Mouse (Mus musculus): ENCODE measurements around the gene Defa2. TPM values are rescaled to one million over a fixed set of nuclear protein-coding genes. Genes with fewer than 3 reads are reported as not detected.
"Not testable (repeated sequence)": the region's sequence is repeated elsewhere in the genome, so short reads cannot be mapped to it uniquely, and the experiment has no call there.

Defa2 gene
- total RNA-seq (2021) (not detected), polyA plus RNA-seq (2012; rRNA removed) (not detected in 2 replicates)
- long read RNA-seq, result 0 reads

GRCm38 (mm10) chr8:21378215-21378614 lies at the start of gene Defa2:
Gene Defa2 (plus strand): TSS chr8:21378515.
- DNase-seq, result not testable (repeated sequence)

- DNase-seq, result not testable (repeated sequence)
Measured at GRCm38 (mm10) chr8:21391511-21391910, 13.2 kb downstream of the Defa2 start, which contains the start of gene Defa33. Gene Defa33 (plus strand): TSS chr8:21391811.

DNA sequence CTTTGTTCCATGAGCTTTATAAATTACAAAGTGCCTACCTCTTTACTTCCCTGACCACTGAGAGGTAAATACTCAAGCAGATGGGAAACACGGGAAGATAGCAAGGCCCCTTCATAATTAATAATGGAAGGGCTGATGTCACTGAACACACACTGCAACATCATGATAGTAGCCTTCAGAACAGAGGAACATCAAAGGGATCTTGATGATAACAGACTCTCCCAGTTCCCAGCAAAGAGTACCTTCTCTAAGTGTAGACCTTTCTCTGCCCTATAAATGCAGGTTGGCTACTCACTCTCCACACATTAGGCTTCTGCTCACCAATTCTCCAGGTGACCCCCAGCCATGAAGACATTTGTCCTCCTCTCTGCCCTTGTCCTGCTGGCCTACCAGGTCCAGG lies 48.8 kb downstream of the Defa2 start, which contains the start of gene Defa36:
Gene Defa36 (plus strand): TSS at position 301 of the 400 bp plus-strand sequence.
- DNase-seq, result not testable (repeated sequence)

Other genes with a start within 250 kb of the Defa2 start
- gene Defa30, start 243.9 kb upstream of the Defa2 start, total RNA-seq (2021), result not detected
- not detected in 2 replicates for gene Defa30, start 243.9 kb upstream of the Defa2 start, polyA plus RNA-seq (2012; rRNA removed)
- not detected for gene Defa22, start 216.2 kb upstream of the Defa2 start, total RNA-seq (2021)
- gene Defa22, start 216.2 kb upstream of the Defa2 start, polyA plus RNA-seq (2012; rRNA removed), result not detected in 2 replicates
- gene Defa31, start 186.9 kb upstream of the Defa2 start, total RNA-seq (2021), result not detected
- gene Defa31, start 186.9 kb upstream of the Defa2 start, polyA plus RNA-seq (2012; rRNA removed), result not detected in 2 replicates
- not detected for gene Gm15293, start 177.0 kb upstream of the Defa2 start, total RNA-seq (2021)
- gene Gm15293, start 177.0 kb upstream of the Defa2 start, polyA plus RNA-seq (2012; rRNA removed), result not detected in 2 replicates
- gene Gm15292, start 128.8 kb upstream of the Defa2 start, total RNA-seq (2021), result not detected
- gene Gm15292, start 128.8 kb upstream of the Defa2 start, polyA plus RNA-seq (2012; rRNA removed), result not detected in 2 replicates
- not detected for gene Defa27, start 63.0 kb upstream of the Defa2 start, total RNA-seq (2021)
- gene Defa27, start 63.0 kb upstream of the Defa2 start, polyA plus RNA-seq (2012; rRNA removed), result not detected in 2 replicates
- gene Defa29, start 51.5 kb upstream of the Defa2 start, total RNA-seq (2021), result not detected
- gene Defa29, start 51.5 kb upstream of the Defa2 start, polyA plus RNA-seq (2012; rRNA removed), result not detected in 2 replicates
- gene Defa33, start 13.3 kb downstream of the Defa2 start, total RNA-seq (2021), result not detected
- not detected in 2 replicates for gene Defa33, start 13.3 kb downstream of the Defa2 start, polyA plus RNA-seq (2012; rRNA removed)
- gene Defa36, start 48.9 kb downstream of the Defa2 start, total RNA-seq (2021), result not detected
- not detected in 2 replicates for gene Defa36, start 48.9 kb downstream of the Defa2 start, polyA plus RNA-seq (2012; rRNA removed)
- gene Gm7849, start 78.0 kb downstream of the Defa2 start, total RNA-seq (2021), result not detected
- not detected in 2 replicates for gene Gm7849, start 78.0 kb downstream of the Defa2 start, polyA plus RNA-seq (2012; rRNA removed)
- not detected for gene Defa20, start 130.7 kb downstream of the Defa2 start, total RNA-seq (2021)
- gene Defa20, start 130.7 kb downstream of the Defa2 start, polyA plus RNA-seq (2012; rRNA removed), result not detected in 2 replicates
- gene Defa32, start 150.5 kb downstream of the Defa2 start, total RNA-seq (2021), result not detected
- not detected in 2 replicates for gene Defa32, start 150.5 kb downstream of the Defa2 start, polyA plus RNA-seq (2012; rRNA removed)
- gene Defa37, start 186.9 kb downstream of the Defa2 start, total RNA-seq (2021), result not detected
- gene Defa37, start 186.9 kb downstream of the Defa2 start, polyA plus RNA-seq (2012; rRNA removed), result not detected in 2 replicates
- not detected for gene Defa28, start 204.5 kb downstream of the Defa2 start, total RNA-seq (2021)
- not detected in 2 replicates for gene Defa28, start 204.5 kb downstream of the Defa2 start, polyA plus RNA-seq (2012; rRNA removed)
- not detected for gene Gm7861, start 216.0 kb downstream of the Defa2 start, total RNA-seq (2021)
- not detected in 2 replicates for gene Gm7861, start 216.0 kb downstream of the Defa2 start, polyA plus RNA-seq (2012; rRNA removed)
- not detected for gene Defa26, start 239.7 kb downstream of the Defa2 start, total RNA-seq (2021)
- gene Defa26, start 239.7 kb downstream of the Defa2 start, polyA plus RNA-seq (2012; rRNA removed), result not detected in 2 replicates

Data from adrenal gland, adult 2 months (tissue).